Mouse (Mus musculus) mature B cell (primary cell): Measurements from ENCODE around the gene Dscaml1.

Source experiments
- in situ Hi-C: fragments of 300-500 bp; cut with MboI; formaldehyde crosslinking; loops from 2 replicates; pipeline ENCODE4 v1.14.3; 2019

The Dscaml1 gene

GRCm38 (mm10) chr9:45454889-45455610 is 28.6 kb downstream of the Dscaml1 start:
- in situ Hi-C loops = no loop called here

GRCm38 (mm10) chr9:45457200-45457599 is 30.8 kb downstream of the Dscaml1 start:
- in situ Hi-C loops = no loop called here

GRCm38 (mm10) chr9:45458363-45458762 is 31.9 kb downstream of the Dscaml1 start:
- in situ Hi-C loops = no loop called here

GRCm38 (mm10) chr9:45465396-45466019 is 39.1 kb downstream of the Dscaml1 start:
- in situ Hi-C loops = no loop called here

- in situ Hi-C loops = no loop called here
These were observed 41.8 kb downstream of the Dscaml1 start for GRCm38 (mm10) chr9:45468235-45468634.

- in situ Hi-C loops = no loop called here
These were observed 44.5 kb downstream of the Dscaml1 start for GRCm38 (mm10) chr9:45470746-45471471.

GRCm38 (mm10) chr9:45471691-45472090 is 45.3 kb downstream of the Dscaml1 start:
- in situ Hi-C loops = no loop called here

- in situ Hi-C loops = no loop called here
These were observed 48.4 kb downstream of the Dscaml1 start for GRCm38 (mm10) chr9:45474874-45475273.

GRCm38 (mm10) chr9:45480936-45481335 is 54.5 kb downstream of the Dscaml1 start:
- in situ Hi-C loops = no loop called here

- in situ Hi-C loops = no loop called here
These were observed 60.2 kb downstream of the Dscaml1 start for GRCm38 (mm10) chr9:45486665-45487074.

- in situ Hi-C loops = no loop called here
These were observed 60.9 kb downstream of the Dscaml1 start for GRCm38 (mm10) chr9:45487179-45487801.

- in situ Hi-C loops = no loop called here
These were observed 64.5 kb downstream of the Dscaml1 start for GRCm38 (mm10) chr9:45490899-45491298.

GRCm38 (mm10) chr9:45494889-45495288 is 68.5 kb downstream of the Dscaml1 start:
- in situ Hi-C loops = no loop called here

- in situ Hi-C loops = no loop called here
These were observed 69.9 kb downstream of the Dscaml1 start for GRCm38 (mm10) chr9:45496340-45496739.

- in situ Hi-C loops = no loop called here
These were observed 70.5 kb downstream of the Dscaml1 start for GRCm38 (mm10) chr9:45496944-45497343.

- in situ Hi-C loops = no loop called here
These were observed 72.8 kb downstream of the Dscaml1 start for GRCm38 (mm10) chr9:45499267-45499666.

GRCm38 (mm10) chr9:45500071-45500595 is 73.7 kb downstream of the Dscaml1 start:
- in situ Hi-C loops = no loop called here

- in situ Hi-C loops = no loop called here
These were observed 75.0 kb downstream of the Dscaml1 start for GRCm38 (mm10) chr9:45501295-45501927.

- in situ Hi-C loops = no loop called here
These were observed 75.7 kb downstream of the Dscaml1 start for GRCm38 (mm10) chr9:45501963-45502641.

GRCm38 (mm10) chr9:45504977-45505376 is 78.5 kb downstream of the Dscaml1 start:
- in situ Hi-C loops = no loop called here

GRCm38 (mm10) chr9:45505487-45505939 is 79.1 kb downstream of the Dscaml1 start:
- in situ Hi-C loops = no loop called here
